Mouse (Mus musculus) erythroblast, embryonic 14.5 days (primary cell): ENCODE measurements around the gene Tgfb1. TPM values are rescaled to one million over a fixed set of nuclear protein-coding genes. Genes with fewer than 3 reads are reported as not detected.
A peak's percentile ranks its signal among the peaks of the same experiment; 100 is the strongest.

Experiments used
- H3K27me3 ChIP-seq: 2 replicates; pipeline ENCODE4 v1.6.1; 2012; ENCODE audit warnings: inconsistent platforms; ENCODE audit not compliant: control insufficient read depth
- H3K36me3 ChIP-seq: 2 replicates; pipeline ENCODE4 v1.6.1; 2012; ENCODE audit warnings: mild to moderate bottlenecking, inconsistent platforms; ENCODE audit not compliant: control insufficient read depth
- H3K4me1 ChIP-seq: 2 replicates; pipeline ENCODE4 v1.6.1; 2012; ENCODE audit warnings: inconsistent platforms; ENCODE audit not compliant: control insufficient read depth
- H3K4me3 ChIP-seq: replicated peaks from 2 replicates; pipeline ENCODE3; 2012; ENCODE audit warnings: moderate library complexity, mild to moderate bottlenecking, inconsistent platforms
- H3K9me3 ChIP-seq: 2 replicates; pipeline ENCODE4 v1.6.1; 2012; ENCODE audit warnings: low read length, inconsistent platforms, mixed read lengths; ENCODE audit not compliant: control insufficient read depth
- GATA1 ChIP-seq: IDR thresholded peaks from 2 replicates; pipeline ENCODE4 v1.6.1; 2012; ENCODE audit warnings: low read length, inconsistent platforms, mixed read lengths
- TAL1 ChIP-seq: IDR thresholded peaks from 3 replicates; pipeline ENCODE4 v1.6.1; 2012; ENCODE audit warnings: low read length, inconsistent platforms, mixed read lengths
- polyA plus RNA-seq: library from polyadenylated mRNA; stranded (reverse); fragments of >175 nt; gene quantifications from 2 replicates; pipeline ENCODE4 v1.2.3, GENCODE M21; 2012

Tgfb1 gene
- polyA plus RNA-seq, 1 experiment = 23.6 TPM

- peaks cover 75% of the 10 kb centered on the region for H3K4me1 ChIP-seq
Measured at GRCm38 (mm10) chr7:25681341-25682231, 5.2 kb upstream of the Tgfb1 start.

DNA sequence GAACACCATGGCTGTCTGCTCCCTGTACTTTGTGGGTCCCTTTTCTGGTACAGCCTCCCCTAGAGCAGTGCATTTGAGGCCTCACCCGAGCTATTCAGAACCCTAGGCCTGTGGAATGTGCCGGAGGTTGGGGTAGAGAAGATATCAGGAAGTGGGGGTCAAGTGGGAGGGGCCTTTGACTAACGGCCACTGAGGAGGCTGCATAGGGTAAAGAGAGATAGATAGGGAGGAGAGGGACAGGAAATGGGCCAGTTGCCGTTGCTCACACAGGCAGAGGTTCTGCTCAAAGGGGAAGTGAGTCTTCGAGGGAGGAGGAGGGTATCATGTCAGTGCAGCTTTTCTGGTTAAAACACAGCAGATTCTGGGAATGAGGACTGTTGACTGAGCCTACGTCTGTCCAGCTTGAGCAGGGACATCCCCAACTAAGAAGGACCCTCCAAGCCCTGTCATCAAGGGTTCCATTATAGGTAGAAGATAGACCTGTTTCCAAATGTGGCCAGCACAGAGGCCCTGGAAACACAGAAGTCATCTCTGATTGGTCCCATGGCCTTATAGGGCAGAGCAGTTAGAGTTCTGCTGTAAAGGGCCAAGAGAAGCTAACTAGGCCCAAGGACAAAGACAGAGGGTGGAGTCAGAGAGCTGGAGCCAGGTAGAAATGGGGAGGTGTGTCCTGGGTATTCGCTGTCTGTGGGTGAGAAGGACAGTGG is 3.2 kb upstream of the Tgfb1 start:
- H3K4me3 ChIP-seq = peak overlapping the region; percentile 18
- H3K9me3 ChIP-seq = no peaks in the 10 kb centered on the region
- H3K4me1 ChIP-seq = peaks cover 94% of the 10 kb centered on the region

More at GRCm38 (mm10) chr7:25681341-25682231, 5.2 kb upstream of the Tgfb1 start:
- Histone ChIP-seq H3K9me3 (no peaks in the 10 kb centered on the region), H3K27me3 (peaks cover 1% of the 10 kb centered on the region), H3K36me3 (peaks cover 39% of the 10 kb centered on the region), H3K4me3 (peak overlapping the region; percentile 90)
- no peak for TF ChIP-seq GATA1
- no peak for TF ChIP-seq TAL1

DNA sequence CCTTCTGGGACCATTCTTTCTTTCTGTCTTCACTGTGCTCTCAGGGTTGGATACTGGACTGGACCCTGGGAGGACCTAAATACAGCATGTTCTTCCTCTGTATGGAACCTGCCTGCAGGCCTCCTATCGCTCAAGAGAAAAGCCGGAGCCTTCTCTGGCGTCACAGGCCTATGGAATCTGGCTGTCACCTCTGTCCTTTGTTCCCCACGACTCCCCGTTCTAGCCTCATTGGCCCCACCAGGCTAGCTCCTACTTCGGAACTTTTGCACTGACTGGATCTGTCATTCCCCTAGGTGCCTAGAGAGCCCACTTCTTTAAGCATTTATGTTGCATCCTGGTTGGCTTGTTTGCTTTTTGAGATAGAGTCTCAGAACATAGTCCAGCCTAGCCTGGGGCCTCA is 2.1 kb upstream of the Tgfb1 start:
- Histone ChIP-seq H3K27me3 (no peaks in the 10 kb centered on the region; the same call in 1 of the 2 replicates), H3K4me3 (no peak overlapping the region), H3K36me3 (peaks cover 41% of the 10 kb centered on the region), H3K9me3 (no peaks in the 10 kb centered on the region), H3K4me1 (peaks cover 96% of the 10 kb centered on the region)
- TF ChIP-seq TAL1 (no peak), GATA1 (no peak)

More for the DNA sequence above, 3.2 kb upstream of the Tgfb1 start:
- no peaks in the 10 kb centered on the region; the same call in 1 of the 2 replicates for H3K27me3 ChIP-seq
- H3K36me3 ChIP-seq = peaks cover 39% of the 10 kb centered on the region
- no peak for TF ChIP-seq GATA1
- no peak for TF ChIP-seq TAL1

GRCm38 (mm10) chr7:25685926-25686470 is 804 bp upstream of the Tgfb1 start:
- no peaks in the 10 kb centered on the region; the same call in 1 of the 2 replicates for H3K27me3 ChIP-seq
- H3K36me3 ChIP-seq = peaks cover 51% of the 10 kb centered on the region
- peak overlapping the region; percentile 84 for H3K4me3 ChIP-seq
- TF ChIP-seq GATA1 (no peak), TAL1 (no peak)
- no peaks in the 10 kb centered on the region for H3K9me3 ChIP-seq
- H3K4me1 ChIP-seq = peaks cover 95% of the 10 kb centered on the region

- peaks cover 89% of the 10 kb centered on the region for H3K4me1 ChIP-seq
- peak overlapping the region; percentile 84 for H3K4me3 ChIP-seq
- H3K27me3 ChIP-seq = no peaks in the 10 kb centered on the region; the same call in 1 of the 2 replicates
- peaks cover 55% of the 10 kb centered on the region for H3K36me3 ChIP-seq
- no peaks in the 10 kb centered on the region for H3K9me3 ChIP-seq
- TF ChIP-seq TAL1 = no peak
- TF ChIP-seq GATA1 = no peak
Measured at GRCm38 (mm10) chr7:25687811-25688401, 1.1 kb downstream of the Tgfb1 start.

DNA sequence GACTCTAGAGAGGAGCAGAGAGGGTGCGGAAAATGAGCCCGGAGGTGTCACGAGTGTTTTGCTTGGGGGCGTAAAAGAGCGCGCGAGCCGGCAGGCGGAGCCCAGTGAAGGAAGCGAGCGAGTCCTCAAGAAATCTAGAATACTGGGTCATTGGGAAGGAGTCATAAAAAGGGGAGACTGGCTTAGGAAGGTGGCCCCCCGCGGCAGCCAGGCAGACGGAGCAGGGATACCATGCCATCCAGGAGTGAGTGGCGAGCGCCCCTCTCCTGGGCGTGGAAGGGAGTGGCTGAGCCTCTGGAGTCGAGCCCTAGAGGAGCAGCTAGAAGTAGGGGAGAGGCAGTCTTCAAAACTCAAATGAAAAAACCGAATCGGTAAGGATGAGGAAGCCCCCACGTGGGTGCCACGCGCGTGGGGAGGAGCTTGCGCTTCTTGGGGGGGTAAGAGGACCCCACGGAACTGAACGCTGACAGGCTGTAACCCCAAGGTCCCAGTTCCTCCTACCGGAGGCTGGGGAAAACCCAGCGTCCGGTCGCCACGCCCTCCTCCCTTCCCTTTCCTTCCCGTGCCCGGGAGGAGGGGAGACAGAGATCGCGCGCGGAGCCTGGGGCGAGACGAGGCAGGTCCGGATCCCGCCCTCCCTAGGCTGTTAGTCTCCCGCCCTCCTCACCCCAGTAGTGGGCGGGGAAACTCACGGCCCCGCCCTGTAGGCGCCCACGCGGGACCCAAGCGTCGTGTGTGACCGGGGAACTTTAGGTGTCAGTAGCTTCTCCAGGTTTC is 2.2 kb downstream of the Tgfb1 start:
- Histone ChIP-seq H3K27me3 (no peaks in the 10 kb centered on the region; the same call in 1 of the 2 replicates), H3K9me3 (no peaks in the 10 kb centered on the region), H3K4me3 (peak overlapping the region; percentile 84), H3K4me1 (peaks cover 80% of the 10 kb centered on the region), H3K36me3 (peaks cover 52% of the 10 kb centered on the region)
- TF ChIP-seq TAL1 (no peak), GATA1 (no peak)

GRCm38 (mm10) chr7:25689603-25690021 is 2.8 kb downstream of the Tgfb1 start:
- peaks cover 54% of the 10 kb centered on the region for H3K36me3 ChIP-seq
- H3K4me1 ChIP-seq = peaks cover 74% of the 10 kb centered on the region
- no peaks in the 10 kb centered on the region; the same call in 1 of the 2 replicates for H3K27me3 ChIP-seq
- TF ChIP-seq TAL1 (no peak), GATA1 (no peak)
- peak overlapping the region; percentile 84 for H3K4me3 ChIP-seq
- H3K9me3 ChIP-seq = no peaks in the 10 kb centered on the region

GRCm38 (mm10) chr7:25690051-25690450 is 3.2 kb downstream of the Tgfb1 start:
- no peak for TF ChIP-seq TAL1
- TF ChIP-seq GATA1 = no peak
- Histone ChIP-seq H3K36me3 (peaks cover 54% of the 10 kb centered on the region), H3K27me3 (no peaks in the 10 kb centered on the region; the same call in 1 of the 2 replicates), H3K9me3 (no peaks in the 10 kb centered on the region), H3K4me1 (peaks cover 70% of the 10 kb centered on the region), H3K4me3 (peak overlapping the region; percentile 84)
